7 mouse cellular contexts compared by ENCODE assay signal in the genomic region with DNA sequence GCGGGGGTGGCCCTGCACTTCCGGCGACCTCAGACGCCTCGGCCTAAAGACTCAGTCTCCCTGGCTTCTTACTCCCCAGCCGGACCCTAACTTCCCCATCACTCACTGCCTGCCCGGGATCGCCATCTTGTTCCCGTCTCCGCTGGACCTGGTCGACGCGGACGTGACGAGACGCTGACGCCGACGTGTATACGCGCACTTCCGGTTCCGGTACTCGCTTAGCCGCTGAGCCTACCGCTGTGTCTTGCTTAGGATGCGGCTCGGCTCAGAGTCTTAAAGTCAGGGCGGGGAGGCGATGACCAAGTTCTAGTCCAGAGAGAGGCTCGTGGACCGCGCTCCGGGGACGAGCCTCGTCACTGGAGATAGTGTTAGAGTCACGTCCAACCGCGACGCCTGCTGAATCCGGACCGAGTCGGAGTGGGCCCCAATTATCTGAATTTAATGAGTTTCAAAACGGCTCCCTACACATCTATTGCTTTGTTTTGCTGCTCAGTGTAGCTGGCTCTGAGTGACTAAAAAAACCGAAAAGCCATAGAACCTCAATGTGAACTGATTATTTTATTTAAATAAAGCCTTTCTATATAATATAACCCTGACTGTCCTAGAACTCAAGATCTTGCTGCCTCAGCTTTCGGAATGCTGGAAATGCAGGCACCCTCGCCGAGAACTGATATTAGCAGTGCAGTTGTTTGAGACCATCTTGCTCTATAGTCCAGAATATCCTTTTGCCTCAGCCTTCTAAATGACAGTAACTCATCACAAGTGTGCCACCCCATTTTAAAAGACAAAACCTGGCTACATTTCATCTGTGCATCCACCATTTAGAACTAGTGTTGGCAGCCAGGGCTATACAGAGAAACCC. TPM values are rescaled to one million over a fixed set of nuclear protein-coding genes. Genes with fewer than 3 reads are reported as not detected.
DNase-seq lines count a peak whose midpoint lies in the region; ATAC-seq lines count a peak whose summit lies in the region.

TSS of gene Nsrp1 (minus strand) at position 163 of the 862 bp plus-strand sequence.

- H3K9ac ChIP-seq in intestine, embryonic 15.5 days, result peak within 1 kb of the TSS; percentile 71

- intact Hi-C loops in left cerebral cortex, postnatal 25 days (cut with DNase I), result no loop called here

- 3% methylated on average over 48 of the region's 48 CpGs for WGBS in intestine, embryonic 15.5 days
- WGBS in midbrain, embryonic 10.5 days, result 4% methylated on average over 48 of the region's 48 CpGs

- H3K4me1 ChIP-seq in intestine, embryonic 15.5 days (replicated peaks), result 0 out of 2 replicates have a peak, but pooled peaks cover 2% of the 10 kb centered on the region
- peaks cover 14% of the 10 kb centered on the region for H3K4me1 ChIP-seq in midbrain, embryonic 10.5 days

- peak within 1 kb of the TSS; percentile 80 for H3K4me3 ChIP-seq in intestine, embryonic 15.5 days (replicated peaks)
- peak within 1 kb of the TSS; percentile 94 for H3K4me3 ChIP-seq in midbrain, embryonic 10.5 days

- H3K9me3 ChIP-seq in intestine, embryonic 15.5 days, result no peaks in the 10 kb centered on the region
- H3K9me3 ChIP-seq in midbrain, embryonic 10.5 days (replicated peaks), result no peaks in the 10 kb centered on the region

- peak within 1 kb of the TSS; percentile 49 for H3K27ac ChIP-seq in intestine, embryonic 15.5 days
- peak within 1 kb of the TSS; percentile 95 for H3K27ac ChIP-seq in midbrain, embryonic 10.5 days (replicated peaks)

- peak; percentile 88 to 89 for DNase-seq in adrenal gland, adult 18-20 months (ENCODE audit: low spot score in 2 of 2)
- peak; percentile 98 for DNase-seq in embryo, embryonic 11 days
- peak; percentile 88 for DNase-seq in gastrocnemius, postnatal 25 days
- peak; percentile 96 to 97 for DNase-seq in left cerebral cortex, postnatal 25 days (ENCODE audit: low spot score in 2 of 2)
- peak; percentile 96 for DNase-seq in midbrain, embryonic 10.5 days (ENCODE audit: low spot score)
- DNase-seq in right cerebral cortex, postnatal 4 days, result peak; percentile 84

- H3K36me3 ChIP-seq in intestine, embryonic 15.5 days, result no peaks in the 10 kb centered on the region; the same call in 1 of the 2 replicates
- peaks cover 28% of the 10 kb centered on the region for H3K36me3 ChIP-seq in midbrain, embryonic 10.5 days

- ATAC-seq in intestine, embryonic 15.5 days, result peak; percentile 99

- H3K4me2 ChIP-seq in intestine, embryonic 15.5 days (replicated peaks), result peak within 1 kb of the TSS; percentile 84

- no peaks in the 10 kb centered on the region for H3K27me3 ChIP-seq in intestine, embryonic 15.5 days (replicated peaks)
- no peaks in the 10 kb centered on the region for H3K27me3 ChIP-seq in midbrain, embryonic 10.5 days (ENCODE audit: low read depth, poor library complexity, severe bottlenecking)

RNA-seq across cellular contexts. Expression of gene Nsrp1, which starts in this region (rescaled TPM):
- total RNA-seq in adrenal gland, adult 18-20 months (2021), result 10 to 100 TPM; 21.0 to 28.0 TPM
- total RNA-seq in gastrocnemius, postnatal 25 days (2021), result 10 to 100 TPM in 1 of 2 experiments, 1 to 10 TPM in 1; 9.5 to 10.3 TPM
- polyA plus RNA-seq in intestine, embryonic 15.5 days (2015; fragmentation: Nextera tagmentation; extraction: Ambion mirVana), result 46.3 and 60.7 TPM in 2 replicates
- total RNA-seq in left cerebral cortex, postnatal 25 days (2021), result 10 to 100 TPM; 18.7 to 20.9 TPM
- 52.4 and 61.1 TPM in 2 replicates for polyA plus RNA-seq in midbrain, embryonic 10.5 days (2016; fragmentation: Nextera tagmentation; extraction: Ambion mirVana)

Comparison
In these comparisons a context has a peak if more than half of its experiments do, and no peak if none do; other contexts are left out.
1. Peak in every context shown above with its lines: DNase-seq, ATAC-seq, H3K4me3 ChIP-seq and H3K27ac ChIP-seq.